Comparison of ENCODE assay signal across 19 mouse cellular contexts in genomic region chr14:58687814-58688213, GRCm38 (mm10).
DNase-seq lines count a peak whose midpoint lies in the region; ATAC-seq and TF ChIP-seq lines count a peak whose summit lies in the region.
"Had no signal": no experiment of that assay in that cellular context is flagged by ENCODE, and none has a peak within 500 bp of the region (broad histone marks: within the 10 kb centered on the region; RNA-seq: fewer than 3 reads in every experiment).

No protein-coding gene starts in this region.

- H3K36me3 ChIP-seq in hindbrain, postnatal 0 days (ENCODE audit: insufficient read depth, low read length) = no peaks in the 10 kb centered on the region
- no peaks in the 10 kb centered on the region for H3K36me3 ChIP-seq in hindbrain, embryonic 13.5 days
- H3K36me3 ChIP-seq: embryonic facial prominence, embryonic 13.5 days; embryonic facial prominence, embryonic 15.5 days; forebrain, embryonic 15.5 days had no signal

- no peaks in the 10 kb centered on the region for H3K4me1 ChIP-seq in cerebellum, adult 2 months (ENCODE audit: control insufficient read depth, insufficient read depth, low read length)
- H3K4me1 ChIP-seq in hindbrain, postnatal 0 days (ENCODE audit: insufficient read depth, low read length) = no peaks in the 10 kb centered on the region
- H3K4me1 ChIP-seq in hindbrain, embryonic 13.5 days (replicated peaks) = no peaks in the 10 kb centered on the region
- H3K4me1 ChIP-seq: embryonic facial prominence, embryonic 13.5 days; embryonic facial prominence, embryonic 15.5 days; forebrain, embryonic 13.5 days; forebrain, embryonic 15.5 days had no signal

- no peaks in the 10 kb centered on the region for H3K9me3 ChIP-seq in hindbrain, postnatal 0 days (ENCODE audit: low read length)
- H3K9me3 ChIP-seq in hindbrain, embryonic 13.5 days = no peaks in the 10 kb centered on the region
- H3K9me3 ChIP-seq: embryonic facial prominence, embryonic 13.5 days; embryonic facial prominence, embryonic 15.5 days; forebrain, embryonic 13.5 days; forebrain, embryonic 15.5 days had no signal

- no peak overlapping the region for H3K4me2 ChIP-seq in hindbrain, postnatal 0 days (ENCODE audit: low read depth, low read length)
- H3K4me2 ChIP-seq in hindbrain, embryonic 13.5 days = no peak overlapping the region
- H3K4me2 ChIP-seq: embryonic facial prominence, embryonic 13.5 days; embryonic facial prominence, embryonic 15.5 days; forebrain, embryonic 13.5 days; forebrain, embryonic 15.5 days had no signal

- no peaks in the 10 kb centered on the region for H3K27me3 ChIP-seq in cerebellum, adult 2 months (ENCODE audit: control insufficient read depth, insufficient read depth, low read length)
- no peaks in the 10 kb centered on the region for H3K27me3 ChIP-seq in hindbrain, postnatal 0 days (ENCODE audit: insufficient read depth, low read length)
- H3K27me3 ChIP-seq in hindbrain, embryonic 13.5 days = no peaks in the 10 kb centered on the region
- H3K27me3 ChIP-seq: embryonic facial prominence, embryonic 13.5 days; embryonic facial prominence, embryonic 15.5 days; forebrain, embryonic 13.5 days; forebrain, embryonic 15.5 days had no signal

- 37% methylated on average over 4 of the region's 4 CpGs for WGBS in cerebellum, adult 2 months
- 63% methylated on average over 4 of the region's 4 CpGs for WGBS in hindbrain, postnatal 0 days
- 90% methylated on average over 4 of the region's 4 CpGs for WGBS in hindbrain, embryonic 13.5 days

- no peak overlapping the region for H3K27ac ChIP-seq in cerebellum, adult 2 months (ENCODE audit: insufficient read depth, low read length)
- H3K27ac ChIP-seq in hindbrain, postnatal 0 days = no peak overlapping the region
- no peak overlapping the region for H3K27ac ChIP-seq in hindbrain, embryonic 13.5 days
- H3K27ac ChIP-seq: embryonic facial prominence, embryonic 13.5 days; embryonic facial prominence, embryonic 15.5 days; forebrain, embryonic 13.5 days; forebrain, embryonic 15.5 days had no signal

- 0 out of 2 replicates have a peak, but pooled peaks have one; percentile 32 for ATAC-seq in hindbrain, postnatal 0 days
- ATAC-seq in hindbrain, embryonic 13.5 days (ENCODE audit: low FRiP score) = no peak
- ATAC-seq: forebrain, embryonic 13.5 days; forebrain, embryonic 15.5 days had no signal

- no peak overlapping the region for H3K4me3 ChIP-seq in cerebellum, adult 2 months (replicated peaks; ENCODE audit: insufficient read depth, low read depth, low read length)
- no peak overlapping the region for H3K4me3 ChIP-seq in hindbrain, postnatal 0 days (ENCODE audit: low read length)
- no peak overlapping the region for H3K4me3 ChIP-seq in hindbrain, embryonic 13.5 days
- H3K4me3 ChIP-seq: embryonic facial prominence, embryonic 13.5 days; embryonic facial prominence, embryonic 15.5 days; erythroblast, embryonic 14.5 days; forebrain, embryonic 13.5 days; forebrain, embryonic 15.5 days had no signal

- TF ChIP-seq CTCF in cerebellum, adult 2 months (IDR thresholded peaks at IDR 0.05; ENCODE audit: borderline replicate concordance, insufficient read depth, low read depth, low read length) = no peak
- no peak for TF ChIP-seq CTCF in hindbrain, postnatal 0 days (IDR thresholded peaks at IDR 0.05; ENCODE audit: low read depth)

- no peak for TF ChIP-seq POLR2A in cerebellum, adult 2 months (IDR thresholded peaks at IDR 0.05; ENCODE audit: borderline replicate concordance, insufficient read depth, low read length)

- intact Hi-C loops in left cerebral cortex, postnatal 4 days (cut with DNase I) = no loop called here
- intact Hi-C loops in left cerebral cortex, postnatal 14 days (cut with DNase I) = no loop called here

- no peak overlapping the region for H3K9ac ChIP-seq in hindbrain, postnatal 0 days (replicated peaks; ENCODE audit: low read length)
- H3K9ac ChIP-seq in hindbrain, embryonic 13.5 days = no peak overlapping the region
- H3K9ac ChIP-seq: embryonic facial prominence, embryonic 13.5 days; embryonic facial prominence, embryonic 15.5 days; forebrain, embryonic 13.5 days; forebrain, embryonic 15.5 days had no signal

- peak; percentile 28 to 38 for DNase-seq in cerebellum, postnatal 14 days
- DNase-seq in cerebellum, adult 2 months = no peak
- peak; percentile 59 for DNase-seq in hindbrain, postnatal 0 days (ENCODE audit: low spot score)
- DNase-seq in left cerebral cortex, postnatal 4 days = peak; percentile 51
- no peak for DNase-seq in left cerebral cortex, postnatal 14 days (ENCODE audit: low spot score in 2 of 2)
- DNase-seq: adrenal gland, adult 2 months; adrenal gland, postnatal 10 days; adrenal gland, postnatal 25 days; cerebellum, adult 11-12 months; cerebellum, adult 8-10 months; cerebellum, adult 9-11 months; cerebellum, postnatal 36 days; embryo, embryonic 11 days had no signal

Comparison
In these comparisons a context has a peak if more than half of its experiments do, and no peak if none do; other contexts are left out.
1. DNase-seq: peak in cerebellum, postnatal 14 days (2 of 2), hindbrain, postnatal 0 days (single experiment) and left cerebral cortex, postnatal 4 days (single experiment); none in cerebellum, adult 2 months (0 of 2) and left cerebral cortex, postnatal 14 days (0 of 2).